Mouse (Mus musculus) CH12.LX (cell line): Measurements from ENCODE around the gene Txn1. TPM values are rescaled to one million over a fixed set of nuclear protein-coding genes. Genes with fewer than 3 reads are reported as not detected.

Experiments
- DNase-seq: peaks from one replicate; pipeline ENCODE4 v3.0.0-alpha.2; 2013; ENCODE audit errors: extremely low read depth
- H3K27ac ChIP-seq: 2 replicates; pipeline ENCODE4 v1.5.1; 2012; ENCODE audit warnings: low read depth, mild to moderate bottlenecking, control low read depth, moderate library complexity; ENCODE audit not compliant: insufficient read depth
- H3K27me3 ChIP-seq: replicated peaks from 2 replicates; pipeline ENCODE3; 2012; ENCODE audit warnings: inconsistent platforms
- H3K36me3 ChIP-seq, 2 experiments: replicated peaks in 1 of 2; 2 replicates each; pipeline versions ENCODE3 to v1.6.1; 2012; ENCODE audit warnings: inconsistent platforms in 1 of 2, low read length in 1 of 2, mild to moderate bottlenecking in 1 of 2, mixed read lengths in 1 of 2, moderate library complexity in 1 of 2; ENCODE audit not compliant: control insufficient read depth in 1 of 2, insufficient read depth in 1 of 2
- H3K4me1 ChIP-seq, 2 experiments: 2 replicates each; pipeline ENCODE4 v1.6.1; 2012; ENCODE audit warnings: inconsistent platforms in 1 of 2, moderate library complexity in 1 of 2; ENCODE audit not compliant: insufficient read depth in 2 of 2, control insufficient read depth in 1 of 2
- H3K4me2 ChIP-seq: 2 replicates; pipeline ENCODE4 v1.6.1; 2012; ENCODE audit warnings: low read depth, mild to moderate bottlenecking, control low read depth; ENCODE audit not compliant: poor library complexity, insufficient read depth, severe bottlenecking
- H3K4me3 ChIP-seq, 3 experiments: fragments of 150-350 bp in 1 of 3; sonication (generic) in 1 of 3; replicated peaks in 1 of 3; 2 replicates each; pipeline versions ENCODE3 to v1.5.1; 2011 to 2012; ENCODE audit warnings: low read depth in 2 of 3, low read length in 2 of 3, mild to moderate bottlenecking in 2 of 3, moderate library complexity in 2 of 3, control low read depth in 1 of 3, improper control_type of control experiment in 1 of 3, inconsistent platforms in 1 of 3, mixed read lengths in 1 of 3; ENCODE audit not compliant: poor library complexity in 1 of 3
- H3K79me2 ChIP-seq: replicated peaks from 2 replicates; pipeline ENCODE4 v1.6.1; 2012; ENCODE audit warnings: mild to moderate bottlenecking, moderate library complexity; ENCODE audit not compliant: control insufficient read depth, poor library complexity, insufficient read depth, severe bottlenecking; ENCODE audit errors: extremely low read depth
- H3K9ac ChIP-seq: 2 replicates; pipeline ENCODE4 v1.6.1; 2012; ENCODE audit warnings: low read depth, mild to moderate bottlenecking, control low read depth, moderate library complexity; ENCODE audit not compliant: insufficient read depth
- H3K9me3 ChIP-seq: replicated peaks from 2 replicates; pipeline ENCODE3; 2012; ENCODE audit warnings: low read length, inconsistent platforms, mixed read lengths
- CHD2 ChIP-seq: IDR thresholded peaks from 2 replicates; pipeline ENCODE4 v1.6.1; 2011; ENCODE audit warnings: low read length, improper control_type of control experiment
- JUN ChIP-seq: IDR thresholded peaks from 2 replicates; pipeline ENCODE4 v1.6.1; 2011; ENCODE audit warnings: low read depth, mild to moderate bottlenecking, low read length, improper control_type of control experiment, moderate library complexity; ENCODE audit not compliant: insufficient read depth
- JUND ChIP-seq: conservative IDR thresholded peaks from 2 replicates; pipeline ENCODE4 v1.6.1; 2011; ENCODE audit warnings: low read depth, low read length, improper control_type of control experiment
- KAT2A ChIP-seq: IDR thresholded peaks from 2 replicates; pipeline ENCODE4 v1.6.1; 2012; ENCODE audit warnings: low read length, improper control_type of control experiment, inconsistent platforms; ENCODE audit not compliant: insufficient replicate concordance
- MAFK ChIP-seq: IDR thresholded peaks from 2 replicates; pipeline ENCODE4 v1.6.1; 2011; ENCODE audit warnings: low read length, improper control_type of control experiment; ENCODE audit not compliant: insufficient replicate concordance
- MEF2A ChIP-seq: IDR thresholded peaks from 2 replicates; pipeline ENCODE4 v1.6.1; 2014; ENCODE audit warnings: low read depth, mild to moderate bottlenecking, inconsistent platforms, low read length, improper control_type of control experiment, borderline replicate concordance
- MYC ChIP-seq: IDR thresholded peaks from 2 replicates; pipeline ENCODE4 v1.6.1; 2011; ENCODE audit warnings: low read depth, mild to moderate bottlenecking, improper control_type of control experiment, low read length
- NELFE ChIP-seq: IDR thresholded peaks from 2 replicates; pipeline ENCODE4 v1.6.1; 2011; ENCODE audit warnings: low read depth, low read length, improper control_type of control experiment
- NRF1 ChIP-seq: IDR thresholded peaks from 2 replicates; pipeline ENCODE4 v1.6.1; 2014; ENCODE audit warnings: low read depth, mild to moderate bottlenecking, inconsistent platforms, low read length, improper control_type of control experiment, moderate library complexity
- POLR2A ChIP-seq: IDR thresholded peaks from 2 replicates; pipeline ENCODE4 v1.6.1; 2011; ENCODE audit warnings: low read depth, mild to moderate bottlenecking, improper control_type of control experiment, low read length
- RAD21 ChIP-seq: IDR thresholded peaks from 2 replicates; pipeline ENCODE4 v1.6.1; 2011; ENCODE audit warnings: low read depth, mild to moderate bottlenecking, low read length, improper control_type of control experiment, moderate library complexity
- RCOR1 ChIP-seq: conservative IDR thresholded peaks from 2 replicates; pipeline ENCODE4 v1.6.1; 2012; ENCODE audit warnings: low read depth, mild to moderate bottlenecking, inconsistent platforms, low read length, improper control_type of control experiment
- TCF12 ChIP-seq: IDR thresholded peaks from 2 replicates; pipeline ENCODE4 v1.6.1; 2014; ENCODE audit warnings: low read depth, mild to moderate bottlenecking, inconsistent platforms, low read length, improper control_type of control experiment
- USF2 ChIP-seq: conservative IDR thresholded peaks from 2 replicates; pipeline ENCODE4 v1.6.1; 2011; ENCODE audit warnings: low read depth, low read length, improper control_type of control experiment
- ZNF384 ChIP-seq: IDR thresholded peaks from 2 replicates; pipeline ENCODE4 v1.6.1; 2012; ENCODE audit warnings: low read depth, low read length, improper control_type of control experiment, inconsistent platforms
- dilution Hi-C: fragments of 300-500 bp; cut with MboI; formaldehyde crosslinking; loops from 2 replicates; pipeline ENCODE4 v1.14.3; 2020; ENCODE audit warnings: low sequenced_read_pairs; ENCODE audit not compliant: extremely low pct_unique_long_range_greater_than_20kb, extremely low pct_ligation_motif_present
- in situ Hi-C: fragments of 300-500 bp; cut with MboI; formaldehyde crosslinking; loops from 3 replicates; pipeline ENCODE4 v1.14.3; 2019; ENCODE audit warnings: low sequenced_read_pairs, low pct_ligation_motif_present, low pct_unique_long_range_greater_than_20kb, mixed read lengths
- polyA plus RNA-seq: library from polyadenylated mRNA; unstranded; fragments of >175 nt; gene quantifications from 2 replicates; pipeline ENCODE4 v1.2.1, GENCODE M21; 2012; ENCODE audit warnings: low read depth; ENCODE audit not compliant: insufficient read length
- total RNA-seq, 2 experiments: library from RNA; depleted of rRNA; stranded (reverse); fragments of 300-350 nt in 1 of 2; fragments of >200 nt in 1 of 2; gene quantifications; 2 replicates each; pipeline ENCODE4 v1.2.3; 2012 to 2014

The Txn1 gene
- total and polyA plus RNA-seq, 3 experiments, result 438 to 809 (median 472) TPM

- H3K9ac ChIP-seq, result no peak overlapping the region
- no peak overlapping the region for H3K27ac ChIP-seq
- H3K9me3 ChIP-seq, result no peaks in the 10 kb centered on the region
- in situ Hi-C loops, result no loop called here
- no peak overlapping the region for H3K4me3 ChIP-seq
- no peaks in the 10 kb centered on the region for H3K36me3 ChIP-seq
- H3K79me2 ChIP-seq, result no peaks in the 10 kb centered on the region
- dilution Hi-C loops, result no loop called here
- no peak for TF ChIP-seq JUN
- no peak for TF ChIP-seq NELFE
- no peak for TF ChIP-seq ZNF384
- no peak overlapping the region for H3K4me2 ChIP-seq
- no peaks in the 10 kb centered on the region for H3K27me3 ChIP-seq
- no peaks in the 10 kb centered on the region for H3K4me1 ChIP-seq
- no peak for DNase-seq
Measured at GRCm38 (mm10) chr4:57970285-57970684, 14.1 kb upstream of the Txn1 start.

GRCm38 (mm10) chr4:57967195-57967594 is 11.0 kb upstream of the Txn1 start:
- TF ChIP-seq ZNF384 (no peak), JUND (no peak), RAD21 (no peak)
- no peak overlapping the region for H3K9ac ChIP-seq
- in situ Hi-C loops (no loop called here), dilution Hi-C loops (no loop called here)
- H3K27me3 ChIP-seq, result no peaks in the 10 kb centered on the region
- H3K4me2 ChIP-seq, result no peak overlapping the region
- no peaks in the 10 kb centered on the region for H3K79me2 ChIP-seq
- no peak overlapping the region for H3K27ac ChIP-seq
- no peaks in the 10 kb centered on the region for H3K4me1 ChIP-seq
- H3K36me3 ChIP-seq, result no peaks in the 10 kb centered on the region
- DNase-seq, result no peak
- no peaks in the 10 kb centered on the region for H3K9me3 ChIP-seq
- no peak overlapping the region for H3K4me3 ChIP-seq

- Histone ChIP-seq H3K9me3 (no peaks in the 10 kb centered on the region), H3K27ac (no peak overlapping the region), H3K4me2 (no peak overlapping the region), H3K9ac (no peak overlapping the region), H3K36me3 (no peaks in the 10 kb centered on the region), H3K4me3 (no peak overlapping the region), H3K27me3 (no peaks in the 10 kb centered on the region), H3K79me2 (no peaks in the 10 kb centered on the region), H3K4me1 (no peaks in the 10 kb centered on the region)
- dilution Hi-C loops (no loop called here), in situ Hi-C loops (no loop called here)
- no peak for DNase-seq
- TF ChIP-seq TCF12 (no peak), MYC (no peak), KAT2A (no peak), MAFK (no peak), CHD2 (no peak), NELFE (no peak), MEF2A (no peak), RCOR1 (no peak), NRF1 (no peak), USF2 (no peak), POLR2A (no peak)
Measured at GRCm38 (mm10) chr4:57965516-57965915, 9.3 kb upstream of the Txn1 start.
